Mouse (Mus musculus) limb, embryonic 13.5 days (tissue): ENCODE data around the gene Ppm1h. TPM values are rescaled to one million over a fixed set of nuclear protein-coding genes. Genes with fewer than 3 reads are reported as not detected.

Source experiments
- ATAC-seq: fragments of 200-750 bp; cut with Nextera tagmentation; 2 replicates; pipeline ENCODE4 v1.8.0; 2017; ENCODE audit warnings: low read depth, moderate number of reproducible peaks, moderate TSS enrichment; ENCODE audit not compliant: low FRiP score
- H3K27ac ChIP-seq: fragments of 300-500 bp; sonication (generic); 2 replicates; pipeline ENCODE4 v1.5.1; 2015; ENCODE audit warnings: inconsistent platforms, mild to moderate bottlenecking, moderate library complexity
- H3K27me3 ChIP-seq: fragments of 300-500 bp; sonication (generic); 2 replicates; pipeline ENCODE4 v1.6.1; 2015; ENCODE audit warnings: mild to moderate bottlenecking, inconsistent platforms
- H3K36me3 ChIP-seq: fragments of 300-500 bp; sonication (generic); 2 replicates; pipeline ENCODE4 v1.6.1; 2015; ENCODE audit warnings: inconsistent platforms, mild to moderate bottlenecking, moderate library complexity
- H3K4me1 ChIP-seq: fragments of 300-500 bp; sonication (generic); 2 replicates; pipeline ENCODE4 v1.6.1; 2015; ENCODE audit warnings: inconsistent platforms
- H3K4me2 ChIP-seq: fragments of 300-500 bp; sonication (generic); replicated peaks from 2 replicates; pipeline ENCODE4 v1.6.1; 2015; ENCODE audit warnings: inconsistent platforms, mild to moderate bottlenecking, moderate library complexity
- H3K4me3 ChIP-seq: fragments of 300-500 bp; sonication (generic); 2 replicates; pipeline ENCODE4 v1.5.1; 2015; ENCODE audit warnings: moderate library complexity, mild to moderate bottlenecking, inconsistent platforms
- H3K9ac ChIP-seq: fragments of 300-500 bp; sonication (generic); 2 replicates; pipeline ENCODE4 v1.6.1; 2015; ENCODE audit warnings: mild to moderate bottlenecking, inconsistent platforms
- H3K9me3 ChIP-seq: fragments of 300-500 bp; sonication (generic); 2 replicates; pipeline ENCODE4 v1.6.1; 2016; ENCODE audit warnings: inconsistent platforms
- WGBS: fragments of 180-500 bp; shearing (Covaris S2); methylation state at CpG from one replicate; pipeline ENCODE4 v1.1.7; 2015; 5-methylcytosine and 5-hydroxymethylcytosine counted together
- polyA plus RNA-seq: library from polyadenylated mRNA; unstranded; fragments of >200 nt; fragmentation: Nextera tagmentation; extraction: Ambion mirVana; gene quantifications from 2 replicates; pipeline ENCODE4 v1.2.1, GENCODE M21; 2015

The Ppm1h gene
- polyA plus RNA-seq, 1 experiment from 2014 or later, result 4.1 TPM

DNA sequence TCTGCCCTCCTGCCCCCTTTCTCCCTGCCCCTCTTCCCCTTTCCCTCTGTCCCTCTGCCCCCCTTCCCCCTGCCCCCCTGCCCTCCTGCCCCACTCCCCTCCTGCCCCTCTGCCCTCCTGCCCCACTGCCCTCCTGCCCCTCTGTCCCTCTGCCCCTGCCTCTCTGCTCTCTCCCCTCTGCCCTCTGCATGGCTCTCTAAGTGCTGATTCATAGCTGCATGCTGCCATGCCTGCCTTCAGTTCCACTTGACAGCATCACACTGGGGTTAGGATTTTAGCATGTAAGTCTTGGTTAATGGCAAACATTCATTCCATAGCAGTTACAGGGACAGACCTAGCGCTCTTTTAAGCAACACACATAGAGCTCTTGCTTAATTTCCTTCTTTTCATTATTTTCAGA is 85.0 kb downstream of the Ppm1h start:
- H3K36me3 ChIP-seq, result no peaks in the 10 kb centered on the region
- ATAC-seq, result no peak
- no peak overlapping the region for H3K4me2 ChIP-seq
- WGBS, result 68% methylated on average over 1 of the region's 1 CpGs
- no peak overlapping the region for H3K4me3 ChIP-seq
- peaks cover 31% of the 10 kb centered on the region for H3K4me1 ChIP-seq
- H3K27me3 ChIP-seq, result peaks cover 13% of the 10 kb centered on the region; the same call in 1 of the 2 replicates
- H3K9ac ChIP-seq, result no peak overlapping the region
- H3K9me3 ChIP-seq, result no peaks in the 10 kb centered on the region
- H3K27ac ChIP-seq, result no peak overlapping the region

DNA sequence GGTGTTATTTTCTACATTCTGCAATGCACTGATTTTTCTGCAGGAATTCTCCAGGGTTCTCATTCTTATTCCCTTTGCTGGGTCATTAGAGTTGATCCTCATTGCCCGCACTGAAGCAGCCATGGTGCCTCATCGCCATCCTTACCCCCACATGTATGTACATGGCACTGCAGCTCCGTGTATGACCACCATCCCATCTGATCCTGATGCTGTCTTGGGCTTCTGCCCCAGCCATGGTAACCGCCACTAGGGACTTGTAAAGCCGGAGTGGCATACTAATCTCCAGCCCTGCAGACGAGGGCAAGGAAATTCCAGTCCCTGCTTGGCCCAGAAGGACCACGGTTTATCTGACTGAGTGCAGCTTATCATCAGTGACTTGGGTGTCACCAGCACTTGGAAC is 86.1 kb downstream of the Ppm1h start:
- Histone ChIP-seq H3K9me3 (no peaks in the 10 kb centered on the region), H3K4me1 (peaks cover 39% of the 10 kb centered on the region), H3K9ac (no peak overlapping the region), H3K4me2 (no peak overlapping the region), H3K27ac (no peak overlapping the region), H3K36me3 (no peaks in the 10 kb centered on the region), H3K4me3 (no peak overlapping the region), H3K27me3 (peaks cover 13% of the 10 kb centered on the region; the same call in 1 of the 2 replicates)
- no peak for ATAC-seq
- 52% methylated on average over 7 of the region's 7 CpGs for WGBS

DNA sequence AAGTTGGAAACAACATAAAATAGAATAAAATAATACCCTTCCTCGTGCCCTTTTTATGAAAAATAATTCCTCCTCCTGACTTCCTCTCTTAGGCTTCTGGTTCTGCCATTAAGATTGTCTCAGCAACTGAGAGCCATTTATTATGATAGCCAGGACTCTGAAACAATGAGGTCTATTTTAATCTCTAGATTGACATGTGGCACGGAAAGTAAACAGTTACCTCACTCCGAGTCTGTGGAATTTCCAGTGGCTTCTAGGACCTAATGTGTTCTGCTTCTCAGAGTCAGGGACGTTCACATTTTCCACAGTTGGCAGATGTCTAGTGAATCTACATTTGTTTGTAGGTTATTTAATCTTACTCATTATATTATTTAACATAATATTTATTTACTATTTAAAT is 87.0 kb downstream of the Ppm1h start:
- 37% methylated on average over 4 of the region's 4 CpGs for WGBS
- no peaks in the 10 kb centered on the region for H3K36me3 ChIP-seq
- H3K4me2 ChIP-seq, result no peak overlapping the region
- H3K9me3 ChIP-seq, result no peaks in the 10 kb centered on the region
- H3K9ac ChIP-seq, result no peak overlapping the region
- no peak overlapping the region for H3K4me3 ChIP-seq
- H3K4me1 ChIP-seq, result peaks cover 48% of the 10 kb centered on the region
- H3K27ac ChIP-seq, result no peak overlapping the region
- ATAC-seq, result no peak
- H3K27me3 ChIP-seq, result peaks cover 13% of the 10 kb centered on the region; the same call in 1 of the 2 replicates

DNA sequence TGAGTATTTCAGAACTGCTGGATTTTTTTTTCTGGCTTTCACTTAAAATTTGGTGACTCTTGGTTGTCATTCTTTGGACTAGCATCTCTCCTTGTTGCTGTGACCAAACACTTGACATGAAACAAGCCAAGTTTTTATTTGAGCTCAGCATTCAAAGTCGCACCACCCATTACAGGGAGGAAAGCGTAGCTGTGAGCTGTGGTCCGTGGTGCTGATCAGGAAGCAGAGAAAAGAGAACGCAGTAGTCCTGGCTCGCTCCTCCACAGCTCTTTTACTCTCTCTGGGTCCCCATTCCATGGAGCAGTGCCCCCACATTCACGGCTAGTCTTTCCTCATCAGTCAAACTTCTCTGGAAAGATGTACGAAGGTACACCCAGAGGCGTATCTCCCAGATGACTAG is 87.4 kb downstream of the Ppm1h start:
- no peak overlapping the region for H3K4me2 ChIP-seq
- WGBS, result 44% methylated on average over 8 of the region's 8 CpGs
- no peak overlapping the region for H3K4me3 ChIP-seq
- H3K9me3 ChIP-seq, result no peaks in the 10 kb centered on the region
- H3K27me3 ChIP-seq, result peaks cover 13% of the 10 kb centered on the region; the same call in 1 of the 2 replicates
- H3K9ac ChIP-seq, result no peak overlapping the region
- ATAC-seq, result no peak
- H3K4me1 ChIP-seq, result peaks cover 49% of the 10 kb centered on the region
- no peak overlapping the region for H3K27ac ChIP-seq
- no peaks in the 10 kb centered on the region for H3K36me3 ChIP-seq

GRCm38 (mm10) chr10:122768204-122768892 is 89.8 kb downstream of the Ppm1h start:
- Histone ChIP-seq H3K36me3 (no peaks in the 10 kb centered on the region), H3K9ac (peak overlapping the region; percentile 39; the same call in 1 of the 2 replicates), H3K27me3 (peaks cover 13% of the 10 kb centered on the region; the same call in 1 of the 2 replicates), H3K4me3 (no peak overlapping the region), H3K4me2 (peak overlapping the region; percentile 51), H3K27ac (peak overlapping the region; percentile 33; the same call in 1 of the 2 replicates), H3K9me3 (no peaks in the 10 kb centered on the region), H3K4me1 (peaks cover 47% of the 10 kb centered on the region)
- peak; percentile 42; the same call in 1 of the 2 replicates for ATAC-seq
- 31% methylated on average over 13 of the region's 13 CpGs for WGBS

- peak; percentile 72; the same call in 1 of the 2 replicates for ATAC-seq
- H3K9ac ChIP-seq, result no peak overlapping the region
- H3K9me3 ChIP-seq, result no peaks in the 10 kb centered on the region
- 11% methylated on average over 6 of the region's 6 CpGs for WGBS
- H3K4me1 ChIP-seq, result peaks cover 50% of the 10 kb centered on the region
- H3K36me3 ChIP-seq, result no peaks in the 10 kb centered on the region
- H3K27me3 ChIP-seq, result peaks cover 13% of the 10 kb centered on the region; the same call in 1 of the 2 replicates
- 0 out of 2 replicates have a peak overlapping the region, but pooled peaks have one; percentile 33 for H3K27ac ChIP-seq
- H3K4me3 ChIP-seq, result no peak overlapping the region
- H3K4me2 ChIP-seq, result peak overlapping the region; percentile 51
These were observed 90.4 kb downstream of the Ppm1h start for GRCm38 (mm10) chr10:122768893-122769341.

- no peak for ATAC-seq
- WGBS, result 41% methylated on average over 7 of the region's 7 CpGs
- Histone ChIP-seq H3K4me2 (no peak overlapping the region), H3K4me3 (no peak overlapping the region), H3K4me1 (peaks cover 47% of the 10 kb centered on the region), H3K9ac (no peak overlapping the region), H3K27me3 (peaks cover 13% of the 10 kb centered on the region; the same call in 1 of the 2 replicates), H3K36me3 (no peaks in the 10 kb centered on the region), H3K9me3 (no peaks in the 10 kb centered on the region), H3K27ac (no peak overlapping the region)
These were observed 91.8 kb downstream of the Ppm1h start for GRCm38 (mm10) chr10:122770337-122770736.

DNA sequence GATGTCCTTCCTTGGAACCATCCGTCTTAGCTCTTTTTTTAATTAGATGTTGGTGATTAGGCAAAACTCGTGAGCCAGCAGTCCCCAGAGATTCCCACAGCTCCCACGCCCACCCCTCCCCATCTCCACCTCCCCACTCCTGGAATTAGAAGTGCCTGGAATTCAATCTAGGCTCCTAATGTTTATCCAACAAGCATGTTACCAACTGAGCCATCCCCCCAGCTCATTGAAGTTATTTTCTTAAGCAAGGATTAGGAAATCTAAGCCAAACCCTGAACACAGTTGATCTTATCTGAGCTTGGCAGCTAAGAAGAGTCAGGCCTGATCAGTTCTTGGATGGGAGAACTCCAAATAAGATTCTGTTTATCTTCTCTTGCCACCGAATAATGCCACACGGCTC is 92.4 kb downstream of the Ppm1h start:
- peaks cover 13% of the 10 kb centered on the region; the same call in 1 of the 2 replicates for H3K27me3 ChIP-seq
- H3K4me1 ChIP-seq, result peaks cover 45% of the 10 kb centered on the region
- H3K27ac ChIP-seq, result no peak overlapping the region
- H3K36me3 ChIP-seq, result no peaks in the 10 kb centered on the region
- no peaks in the 10 kb centered on the region for H3K9me3 ChIP-seq
- no peak overlapping the region for H3K9ac ChIP-seq
- 66% methylated on average over 5 of the region's 5 CpGs for WGBS
- no peak overlapping the region for H3K4me2 ChIP-seq
- H3K4me3 ChIP-seq, result no peak overlapping the region
- no peak for ATAC-seq

DNA sequence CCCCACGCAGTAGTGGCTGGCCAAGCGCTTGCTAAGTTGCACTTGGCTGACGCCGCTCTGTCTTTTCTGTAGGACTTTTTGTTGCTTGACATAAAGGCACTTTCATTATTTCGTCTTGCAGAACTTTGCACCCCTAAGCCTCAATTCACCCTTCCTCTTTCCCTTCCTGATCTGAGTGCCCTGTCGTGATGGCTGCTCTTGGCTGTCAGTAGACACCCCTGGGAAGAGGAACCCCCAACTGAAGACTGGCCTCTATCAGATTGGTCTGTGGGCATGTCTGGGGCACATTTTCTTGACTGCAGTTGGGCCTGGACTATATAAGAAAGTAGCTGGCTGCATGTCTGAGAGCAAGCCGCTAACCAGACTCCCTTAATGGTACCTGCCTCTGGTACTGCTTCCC is 95.6 kb downstream of the Ppm1h start:
- no peak overlapping the region for H3K4me3 ChIP-seq
- no peaks in the 10 kb centered on the region for H3K27me3 ChIP-seq
- peaks cover 32% of the 10 kb centered on the region for H3K4me1 ChIP-seq
- no peak for ATAC-seq
- H3K9me3 ChIP-seq, result no peaks in the 10 kb centered on the region
- no peak overlapping the region for H3K4me2 ChIP-seq
- H3K36me3 ChIP-seq, result no peaks in the 10 kb centered on the region
- H3K27ac ChIP-seq, result no peak overlapping the region
- no peak overlapping the region for H3K9ac ChIP-seq
- WGBS, result 74% methylated on average over 7 of the region's 7 CpGs

DNA sequence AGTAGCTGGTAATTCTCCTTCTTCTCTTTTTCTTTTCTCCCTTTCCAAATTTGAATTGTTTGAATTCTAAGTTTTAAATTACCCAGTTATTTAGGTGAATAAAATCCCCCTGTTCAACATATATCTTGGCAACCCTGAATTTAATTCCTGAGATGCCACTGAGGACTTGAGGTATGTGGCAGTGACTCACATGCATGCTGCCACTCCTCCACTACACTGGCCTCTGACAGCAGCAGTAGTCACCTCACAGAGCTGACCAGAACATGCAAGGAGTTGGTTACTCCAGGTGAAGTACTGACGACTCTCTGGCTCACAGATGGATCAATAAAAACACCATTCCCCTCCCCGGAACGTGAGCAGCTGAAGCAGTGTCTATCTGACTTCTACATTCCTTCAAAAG is 98.9 kb downstream of the Ppm1h start:
- H3K27me3 ChIP-seq, result no peaks in the 10 kb centered on the region
- H3K9me3 ChIP-seq, result no peaks in the 10 kb centered on the region
- H3K4me1 ChIP-seq, result peaks cover 20% of the 10 kb centered on the region
- H3K36me3 ChIP-seq, result no peaks in the 10 kb centered on the region
- H3K4me2 ChIP-seq, result no peak overlapping the region
- H3K27ac ChIP-seq, result no peak overlapping the region
- ATAC-seq, result no peak
- H3K4me3 ChIP-seq, result no peak overlapping the region
- H3K9ac ChIP-seq, result no peak overlapping the region
- WGBS, result 36% methylated on average over 3 of the region's 3 CpGs

DNA sequence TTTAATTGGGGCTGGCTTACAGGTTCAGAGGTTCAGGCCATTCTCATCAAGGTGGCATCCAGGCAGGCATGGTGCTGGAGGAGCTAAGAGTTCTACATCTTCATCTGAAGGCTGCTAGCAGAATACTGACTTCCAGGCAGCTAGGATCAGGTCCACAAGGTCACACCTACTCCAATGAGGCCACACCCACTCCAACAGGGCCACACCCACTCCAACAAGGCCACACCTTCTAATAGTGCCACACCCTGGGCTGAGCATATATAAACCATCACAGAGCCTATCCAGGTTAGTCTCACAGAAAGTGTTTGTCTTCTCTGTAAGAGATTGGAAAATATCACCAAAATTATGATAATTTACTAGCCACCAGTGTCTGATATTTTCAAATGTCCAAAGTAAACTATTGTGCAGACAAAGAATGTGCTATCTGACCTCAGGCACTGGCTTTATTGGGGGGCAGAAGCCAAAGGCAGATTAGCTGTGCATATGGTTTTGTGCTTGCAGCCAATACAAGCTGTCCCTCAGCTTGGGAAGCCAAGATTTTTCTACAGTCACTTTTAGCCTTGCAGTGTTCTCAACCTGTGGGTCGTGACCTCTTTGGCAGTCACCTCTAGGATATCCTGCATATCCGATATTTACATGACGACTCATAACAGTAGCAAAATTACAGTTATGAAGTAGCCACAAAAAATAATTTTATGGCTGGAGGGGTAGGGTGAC is 99.5 kb downstream of the Ppm1h start:
- Histone ChIP-seq H3K4me2 (no peak overlapping the region), H3K27ac (no peak overlapping the region), H3K4me3 (no peak overlapping the region), H3K9ac (no peak overlapping the region), H3K9me3 (no peaks in the 10 kb centered on the region), H3K27me3 (no peaks in the 10 kb centered on the region), H3K4me1 (peaks cover 20% of the 10 kb centered on the region), H3K36me3 (no peaks in the 10 kb centered on the region)
- 77% methylated on average over 3 of the region's 3 CpGs for WGBS
- no peak for ATAC-seq

GRCm38 (mm10) chr10:122779351-122779750 is 100.8 kb downstream of the Ppm1h start:
- Histone ChIP-seq H3K9ac (no peak overlapping the region), H3K4me2 (no peak overlapping the region), H3K36me3 (no peaks in the 10 kb centered on the region), H3K27ac (no peak overlapping the region), H3K9me3 (no peaks in the 10 kb centered on the region), H3K4me3 (no peak overlapping the region), H3K4me1 (peaks cover 14% of the 10 kb centered on the region; the same call in 1 of the 2 replicates), H3K27me3 (no peaks in the 10 kb centered on the region)
- WGBS, result 32% methylated on average over 12 of the region's 12 CpGs
- no peak for ATAC-seq
